Mouse (Mus musculus) E14TG2a.4 (cell line): ENCODE results near the gene Rock2.

Source experiments
- CTCF ChIP-seq: conservative IDR thresholded peaks from 2 replicates; pipeline ENCODE4 v1.5.1; 2014; ENCODE audit warnings: low read length
- NANOG ChIP-seq: IDR thresholded peaks from 2 replicates; pipeline ENCODE4 v1.6.1; 2014; ENCODE audit warnings: borderline replicate concordance, low read length, mixed read lengths
- POU5F1 ChIP-seq: IDR thresholded peaks from 2 replicates; pipeline ENCODE4 v1.6.1; 2014; ENCODE audit warnings: low read length, borderline replicate concordance

DNA sequence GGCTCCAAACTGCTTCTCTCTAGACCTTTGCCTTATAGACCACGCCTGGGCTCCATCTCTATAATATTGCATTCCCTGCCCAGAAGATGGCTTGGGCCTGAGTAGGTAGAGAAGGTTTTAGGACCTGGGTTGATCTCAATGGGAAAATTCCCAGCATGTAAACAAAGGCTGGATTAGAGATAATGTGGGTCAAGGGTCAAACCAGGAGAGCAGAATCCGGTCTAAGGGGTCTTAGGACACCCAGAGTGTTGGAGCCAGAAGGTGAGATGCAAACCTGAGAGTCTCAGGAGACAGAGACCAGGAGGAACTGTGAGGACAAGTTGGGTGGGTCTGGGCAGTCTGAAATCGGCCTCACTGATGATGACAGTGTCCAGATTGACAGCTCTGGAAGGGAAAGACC, 18.0 kb upstream of the Rock2 start:
- TF ChIP-seq CTCF (no peak), NANOG (no peak), POU5F1 (no peak)
